Mouse (Mus musculus) C2C12 (cell line): ENCODE results near the gene Hspa4. TPM values are rescaled to one million over a fixed set of nuclear protein-coding genes. Genes with fewer than 3 reads are reported as not detected.

Experiments
- H3K27me3 ChIP-seq: one replicate; pipeline ENCODE4 v1.6.1; 2011; ENCODE audit not compliant: control insufficient read depth, insufficient read depth, insufficient read length
- H3K36me3 ChIP-seq: one replicate; pipeline ENCODE4 v1.6.1; 2011; ENCODE audit not compliant: control insufficient read depth, insufficient read depth
- H3K4me3 ChIP-seq: one replicate; pipeline ENCODE4 v1.5.1; 2011; ENCODE audit warnings: mild to moderate bottlenecking, control low read depth; ENCODE audit not compliant: poor library complexity, insufficient read depth, severe bottlenecking
- H3K79me2 ChIP-seq: one replicate; pipeline ENCODE4 v1.6.1; 2011; ENCODE audit not compliant: control insufficient read depth, insufficient read depth
- H3K79me3 ChIP-seq: one replicate; pipeline ENCODE4 v1.6.1; 2011; ENCODE audit warnings: low read depth, control low read depth
- H3ac ChIP-seq: one replicate; pipeline ENCODE3; 2011; ENCODE audit warnings: low read depth; ENCODE audit not compliant: control insufficient read depth, insufficient read length
- CEBPB ChIP-seq: IDR thresholded peaks from one replicate; pipeline ENCODE4 v1.6.1; 2011; ENCODE audit warnings: low read depth, mild to moderate bottlenecking, control low read depth, moderate library complexity
- CTCF ChIP-seq: IDR thresholded peaks from one replicate; pipeline ENCODE4 v1.5.1; 2011; ENCODE audit not compliant: control insufficient read depth, insufficient read depth, insufficient read length
- FOSL1 ChIP-seq: IDR thresholded peaks from one replicate; pipeline ENCODE4 v1.8.0; 2011; ENCODE audit warnings: mild to moderate bottlenecking, low read length; ENCODE audit not compliant: poor library complexity, insufficient read depth, severe bottlenecking
- MAX ChIP-seq: IDR thresholded peaks from one replicate; pipeline ENCODE4 v1.6.1; 2011; ENCODE audit warnings: mild to moderate bottlenecking, control low read depth
- MYOD1 ChIP-seq: IDR thresholded peaks from one replicate; pipeline ENCODE4 v1.6.1; 2011; ENCODE audit warnings: low read depth; ENCODE audit not compliant: control insufficient read depth, insufficient read length
- MYOG ChIP-seq: IDR thresholded peaks from one replicate; pipeline ENCODE4 v1.6.1; 2011; ENCODE audit not compliant: control insufficient read depth, insufficient read length; ENCODE audit errors: extremely low read depth
- USF1 ChIP-seq: IDR thresholded peaks from one replicate; pipeline ENCODE4 v1.6.1; 2011; ENCODE audit warnings: low read depth, mild to moderate bottlenecking, control low read depth, moderate library complexity
- polyA plus RNA-seq: library from polyadenylated mRNA; unstranded; fragments of >200 nt; fragmentation: generic; extraction: Trizol; gene quantifications from one replicate; pipeline ENCODE4 v1.2.1, GENCODE M21; 2012; ENCODE audit warnings: missing spikeins

Hspa4 gene
- polyA plus RNA-seq, 1 experiment: 112 TPM

DNA sequence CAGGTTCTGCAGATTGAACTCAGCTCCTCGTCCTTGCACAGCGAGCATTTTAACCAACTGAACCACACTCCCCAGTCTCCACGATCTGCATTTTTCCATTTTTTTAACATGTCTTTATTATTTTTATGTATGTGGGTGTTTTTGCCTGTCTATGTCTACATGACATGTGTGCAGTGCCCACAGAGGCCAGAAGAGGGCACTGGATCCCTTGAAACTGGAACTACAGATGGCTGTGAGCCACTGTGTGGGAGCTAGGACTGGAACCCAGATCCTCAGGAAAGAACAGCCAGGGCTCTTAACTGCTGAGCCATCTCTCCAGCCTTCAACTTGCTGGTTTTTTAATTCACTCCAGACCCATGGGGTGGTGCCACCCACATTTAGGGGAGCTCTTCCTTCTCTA lies 45.8 kb downstream of the Hspa4 start:
- H3ac ChIP-seq: no peak overlapping the region
- H3K36me3 ChIP-seq: peaks cover 10% of the 10 kb centered on the region
- TF ChIP-seq MAX (no peak), MYOD1 (no peak), FOSL1 (no peak)
- H3K4me3 ChIP-seq: no peak overlapping the region
- H3K79me2 ChIP-seq: no peaks in the 10 kb centered on the region
- no peaks in the 10 kb centered on the region for H3K79me3 ChIP-seq
- no peaks in the 10 kb centered on the region for H3K27me3 ChIP-seq

DNA sequence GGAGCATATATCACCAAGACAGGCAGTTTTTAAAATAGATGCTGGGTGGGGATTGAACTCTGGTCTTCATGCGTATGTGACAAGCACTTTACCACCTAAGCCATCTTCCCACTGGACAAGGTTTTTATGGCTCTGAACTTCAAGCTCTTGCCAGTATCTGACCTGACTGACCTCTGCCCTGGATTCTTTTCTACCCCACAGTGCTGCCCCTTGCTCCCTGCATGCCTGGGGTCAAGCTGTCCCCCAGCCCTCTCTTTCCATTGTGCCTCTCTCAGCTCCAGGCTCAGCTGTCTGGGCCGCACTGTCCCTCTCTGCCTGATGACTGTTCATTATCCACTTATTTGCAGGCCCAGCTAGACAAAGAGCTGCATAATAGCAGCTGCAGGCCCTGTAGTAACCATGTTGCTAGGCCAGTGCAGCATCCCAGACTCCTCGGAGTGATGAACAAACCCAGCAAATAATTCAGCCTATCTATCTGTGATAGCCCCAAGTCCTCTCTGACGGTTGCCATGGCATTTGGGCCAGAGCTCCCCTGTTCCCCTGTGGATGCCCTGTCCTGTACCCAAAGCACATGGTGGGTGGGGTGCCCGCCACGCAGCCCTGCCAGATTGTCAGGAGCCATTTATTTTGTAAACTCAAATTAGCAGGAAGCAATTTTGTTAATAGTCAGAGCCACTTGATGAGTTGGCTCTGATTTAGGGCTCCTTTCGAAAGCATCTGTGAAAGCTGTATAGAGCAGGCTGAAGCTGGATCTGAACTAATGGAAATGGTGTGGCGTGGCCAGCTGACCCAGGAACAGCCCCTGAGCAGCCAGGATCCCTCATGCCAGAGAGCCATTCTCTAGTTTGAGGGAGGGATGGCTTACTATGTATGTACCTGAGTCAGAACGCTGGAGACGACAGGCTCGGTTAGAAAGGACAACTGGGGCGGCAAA lies 47.8 kb downstream of the Hspa4 start:
- H3K79me2 ChIP-seq: no peaks in the 10 kb centered on the region
- H3K36me3 ChIP-seq: peaks cover 1% of the 10 kb centered on the region
- TF ChIP-seq FOSL1: no peak
- TF ChIP-seq MAX: no peak
- TF ChIP-seq MYOD1: no peak
- no peak for TF ChIP-seq MYOG
- no peak for TF ChIP-seq USF1
- no peak for TF ChIP-seq CEBPB
- TF ChIP-seq CTCF: no peak
- no peak overlapping the region for H3K4me3 ChIP-seq
- no peaks in the 10 kb centered on the region for H3K27me3 ChIP-seq
- H3ac ChIP-seq: no peak overlapping the region
- H3K79me3 ChIP-seq: no peaks in the 10 kb centered on the region

DNA sequence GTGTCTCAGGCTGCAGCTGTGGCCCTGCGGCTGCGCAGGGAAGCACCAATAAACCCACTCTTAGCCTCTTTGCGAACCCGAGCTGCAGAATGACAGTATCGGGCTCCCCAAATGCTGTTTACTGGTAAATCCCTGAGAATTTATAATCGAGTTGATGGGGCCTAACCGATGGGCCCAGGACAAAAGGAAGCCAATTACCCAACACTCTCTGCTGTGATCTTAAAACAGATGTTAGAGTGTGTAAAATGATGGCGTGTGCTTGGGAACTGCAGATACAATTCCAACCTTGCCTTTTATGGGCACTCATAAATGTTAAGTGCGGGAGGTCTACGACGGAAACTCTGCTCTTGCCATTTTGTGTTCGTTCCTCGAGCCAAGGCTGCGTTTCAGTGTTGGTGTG lies 49.5 kb downstream of the Hspa4 start:
- Histone ChIP-seq H3K4me3 (no peak overlapping the region), H3K36me3 (no peaks in the 10 kb centered on the region), H3ac (no peak overlapping the region), H3K79me2 (no peaks in the 10 kb centered on the region), H3K27me3 (no peaks in the 10 kb centered on the region), H3K79me3 (no peaks in the 10 kb centered on the region)
- TF ChIP-seq CEBPB: no peak
- no peak for TF ChIP-seq FOSL1
- no peak for TF ChIP-seq MYOD1

DNA sequence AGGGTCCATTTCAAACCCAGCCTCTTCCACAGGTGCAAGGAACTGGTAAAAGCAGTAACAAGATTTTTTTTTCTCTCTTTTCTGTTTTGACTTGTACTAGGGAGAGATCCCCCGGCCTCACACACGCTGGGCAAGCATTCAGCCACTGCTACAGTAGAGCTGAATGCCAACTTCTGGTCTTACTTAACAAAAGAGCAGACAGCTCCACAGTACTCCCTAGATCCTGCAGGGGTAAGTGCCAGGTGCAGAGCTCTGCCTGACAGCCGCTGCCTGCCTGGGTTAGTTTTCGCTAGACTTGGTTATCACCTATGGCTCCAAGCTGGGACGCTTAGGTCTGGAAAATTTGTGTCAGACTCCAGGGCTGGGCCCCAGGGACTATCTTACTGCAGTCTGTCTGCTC lies 50.6 kb downstream of the Hspa4 start:
- H3K4me3 ChIP-seq: no peak overlapping the region
- no peaks in the 10 kb centered on the region for H3K27me3 ChIP-seq
- H3K79me3 ChIP-seq: no peaks in the 10 kb centered on the region
- no peaks in the 10 kb centered on the region for H3K36me3 ChIP-seq
- no peak overlapping the region for H3ac ChIP-seq
- H3K79me2 ChIP-seq: no peaks in the 10 kb centered on the region
- TF ChIP-seq MYOD1: no peak
- TF ChIP-seq CTCF: no peak
- TF ChIP-seq FOSL1: no peak
- TF ChIP-seq MAX: no peak
- TF ChIP-seq USF1: no peak
- no peak for TF ChIP-seq MYOG
- no peak for TF ChIP-seq CEBPB

DNA sequence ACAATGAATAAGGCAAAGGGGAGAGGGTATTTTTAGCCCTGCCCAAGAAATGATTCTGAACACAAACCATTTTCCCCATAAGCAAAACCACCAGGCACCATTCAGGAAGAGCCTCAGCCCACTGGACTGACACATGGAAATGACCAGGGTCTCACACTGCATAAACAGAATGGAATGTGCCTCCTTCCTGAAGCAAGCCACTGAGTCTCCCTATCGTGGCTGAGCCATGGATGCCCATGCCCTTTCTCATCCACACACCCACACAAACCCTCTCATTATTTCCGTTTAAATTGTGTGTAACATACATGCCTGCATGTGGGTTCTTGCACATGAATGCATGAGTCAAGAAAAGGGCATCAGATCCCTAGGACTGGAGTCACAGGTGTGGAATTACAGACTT lies 54.7 kb downstream of the Hspa4 start:
- TF ChIP-seq MYOG (no peak), FOSL1 (no peak), USF1 (no peak), MYOD1 (no peak), MAX (no peak), CTCF (no peak), CEBPB (no peak)
- no peak overlapping the region for H3ac ChIP-seq
- no peak overlapping the region for H3K4me3 ChIP-seq
- H3K27me3 ChIP-seq: no peaks in the 10 kb centered on the region
- H3K79me3 ChIP-seq: no peaks in the 10 kb centered on the region
- no peaks in the 10 kb centered on the region for H3K36me3 ChIP-seq
- no peaks in the 10 kb centered on the region for H3K79me2 ChIP-seq

DNA sequence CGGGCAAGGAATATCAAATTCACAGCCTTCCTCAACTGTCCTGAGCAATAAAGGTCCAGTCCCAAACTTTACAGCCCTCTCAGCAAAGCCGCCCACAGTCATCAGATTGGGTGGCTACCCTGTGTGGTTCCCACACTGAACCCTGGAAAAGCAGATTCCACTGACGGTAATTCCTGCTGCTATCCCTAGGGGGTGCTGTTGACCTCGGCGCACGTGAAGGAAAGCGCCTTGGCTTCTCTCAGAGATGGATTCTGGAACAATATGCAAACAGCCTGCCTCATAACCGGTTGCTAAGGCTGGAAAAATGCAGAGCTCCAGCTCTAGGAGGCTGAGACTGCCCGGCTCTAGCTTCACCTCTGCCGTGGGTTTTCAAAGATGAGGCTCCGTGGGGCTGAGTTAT lies 57.1 kb downstream of the Hspa4 start:
- Histone ChIP-seq H3K4me3 (no peak overlapping the region), H3K79me3 (no peaks in the 10 kb centered on the region), H3K79me2 (no peaks in the 10 kb centered on the region), H3K36me3 (no peaks in the 10 kb centered on the region), H3ac (no peak overlapping the region), H3K27me3 (no peaks in the 10 kb centered on the region)
- TF ChIP-seq MYOG (no peak), MAX (no peak), MYOD1 (no peak), USF1 (no peak), CEBPB (no peak), CTCF (no peak), FOSL1 (no peak)
